Mouse (Mus musculus) heart, postnatal 25 days (tissue): ENCODE measurements around the gene Pgap3. TPM values are rescaled to one million over a fixed set of nuclear protein-coding genes. Genes with fewer than 3 reads are reported as not detected.

Experiments used
- DNase-seq: peaks from one replicate; pipeline ENCODE4 v3.0.0; 2022; ENCODE audit warnings: low spot score
- intact Hi-C: fragments of 180-260 bp; cut with DNase I; formaldehyde crosslinking; loops from one replicate; pipeline ENCODE4 v1.15.1; 2025
- total RNA-seq, 2 experiments: library from RNA; stranded (reverse); gene quantifications; 2 replicates each; pipeline ENCODE4 v1.2.3; 2021

The Pgap3 gene
- total RNA-seq, 2 experiments from 2014 or later: 8.4 to 9.3 TPM

DNA sequence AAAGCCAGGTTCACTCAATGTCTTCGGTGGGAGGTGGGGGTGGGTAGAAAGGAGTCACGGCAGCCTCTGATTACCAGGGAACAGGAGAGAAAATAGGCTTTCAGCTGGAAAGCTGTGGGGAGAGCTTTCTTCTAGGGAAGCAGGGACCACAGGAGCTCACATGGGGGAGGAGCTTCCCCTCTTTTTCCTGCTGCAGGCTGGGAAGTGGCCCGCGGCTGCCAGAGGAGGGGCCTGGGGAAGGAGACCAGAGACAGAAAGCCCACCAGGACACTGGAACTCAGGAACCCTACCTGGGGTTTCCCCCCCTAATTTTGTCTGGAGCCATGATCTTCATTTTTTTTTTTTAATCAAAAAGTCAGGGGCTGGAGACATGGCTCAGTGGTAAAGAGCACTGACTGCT is 59.7 kb downstream of the Pgap3 start:
- no peak for DNase-seq
- intact Hi-C loops: no loop called here

DNA sequence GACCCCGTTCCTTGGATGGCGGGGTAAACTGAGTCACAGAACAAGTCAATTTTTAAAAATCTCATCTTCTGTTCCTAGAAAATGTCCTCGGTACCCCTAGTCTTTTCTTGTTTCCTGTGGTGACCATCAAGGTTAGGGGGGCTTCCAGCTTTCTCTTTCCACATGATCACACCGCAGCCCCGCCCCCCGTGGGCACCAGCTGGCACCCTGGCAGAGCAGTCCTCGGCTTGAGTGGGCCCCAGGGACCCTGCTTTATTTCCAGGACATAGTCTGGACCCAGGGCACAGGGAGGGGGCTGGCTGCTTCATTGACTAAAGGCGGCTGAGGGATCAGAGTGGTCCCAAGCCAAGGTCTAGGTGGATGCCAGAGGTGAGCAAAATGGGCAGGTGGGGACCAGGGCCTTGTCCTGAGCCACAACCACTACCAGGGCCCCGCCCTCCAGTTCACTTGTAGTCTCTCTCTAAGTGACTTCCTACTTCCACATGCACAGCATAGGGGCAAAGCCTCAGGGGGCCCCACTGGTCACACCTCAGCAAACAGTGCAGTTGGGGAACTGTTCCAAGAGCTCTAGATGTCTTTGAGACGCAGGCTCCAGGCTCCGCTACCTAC is 60.5 kb downstream of the Pgap3 start:
- DNase-seq: no peak

DNA sequence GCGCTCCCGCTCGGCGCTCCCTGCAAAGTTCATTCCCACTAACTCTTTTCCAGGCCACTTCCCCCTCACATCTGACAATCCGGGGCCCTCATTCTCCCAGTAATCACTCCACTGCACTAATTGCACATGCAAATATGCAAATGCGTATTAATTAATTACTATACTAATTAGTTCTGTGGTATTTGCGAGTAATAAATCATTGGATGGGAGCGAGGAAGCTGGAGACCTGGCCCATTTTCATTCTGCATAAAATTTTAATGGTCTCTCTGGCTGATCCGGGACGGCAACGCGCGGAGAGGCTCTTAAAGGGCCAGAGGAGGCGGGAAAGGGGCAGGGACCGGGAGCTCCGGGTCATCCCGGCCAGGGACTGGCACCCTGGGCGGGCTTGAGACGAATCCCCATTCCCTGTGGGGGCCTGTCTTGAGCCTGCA is 61.2 kb downstream of the Pgap3 start:
- intact Hi-C loops: no loop called here
- DNase-seq: no peak

More for the DNA sequence above, 60.5 kb downstream of the Pgap3 start:
- intact Hi-C loops: no loop called here

Other genes starting within 250 kb of the Pgap3 start
- 10 to 100 TPM; 40.0 to 40.6 TPM for gene Med1, start 207.2 kb downstream of the Pgap3 start, total RNA-seq
- gene Cdk12, start 197.4 kb downstream of the Pgap3 start, total RNA-seq: 10 to 100 TPM; 20.7 to 23.0 TPM
- not detected for gene Neurod2, start 70.8 kb downstream of the Pgap3 start, total RNA-seq
- gene Ppp1r1b, start 52.1 kb downstream of the Pgap3 start, total RNA-seq: 1 to 10 TPM; 5.3 to 5.8 TPM
- gene Stard3, start 42.1 kb downstream of the Pgap3 start, total RNA-seq: 10 to 100 TPM; 19.7 to 24.9 TPM
- gene Tcap, start 16.7 kb downstream of the Pgap3 start, total RNA-seq: 1,000 to 10,000 TPM; 1,084 to 2,520 TPM
- 1 to 10 TPM; 1.3 to 1.7 TPM for gene Pnmt, start 14.0 kb downstream of the Pgap3 start, total RNA-seq
- gene Erbb2, start 12.0 kb upstream of the Pgap3 start, total RNA-seq: 1 to 10 TPM; 7.7 to 9.2 TPM
- gene Mien1, start 38.5 kb upstream of the Pgap3 start, total RNA-seq: 10 to 100 TPM; 49.0 to 54.6 TPM
- not detected for gene Grb7, start 45.9 kb upstream of the Pgap3 start, total RNA-seq
- gene Ikzf3, start 145.5 kb upstream of the Pgap3 start, total RNA-seq: under 1 TPM; 0.44 to 0.61 TPM
- gene Zpbp2, start 150.6 kb upstream of the Pgap3 start, total RNA-seq: not detected
- 10 to 100 TPM; 35.6 to 37.8 TPM for gene Ormdl3, start 186.9 kb upstream of the Pgap3 start, total RNA-seq
- gene Lrrc3c, start 197.8 kb upstream of the Pgap3 start, total RNA-seq: not detected
- gene Gm12355, start 225.2 kb upstream of the Pgap3 start, total RNA-seq: 1 to 10 TPM; 7.2 to 7.7 TPM
- 1 to 10 TPM; 2.7 to 3.3 TPM for gene Gsdma3, start 225.9 kb upstream of the Pgap3 start, total RNA-seq
- gene Gsdma2, start 246.3 kb upstream of the Pgap3 start, total RNA-seq: under 1 TPM in 1 of 2 experiments, not detected in 1; 0.31 TPM